Mouse (Mus musculus): ENCODE results near the gene Spry1.
A peak's percentile ranks its signal among the peaks of the same experiment; 100 is the strongest.

Spry1 gene

DNA sequence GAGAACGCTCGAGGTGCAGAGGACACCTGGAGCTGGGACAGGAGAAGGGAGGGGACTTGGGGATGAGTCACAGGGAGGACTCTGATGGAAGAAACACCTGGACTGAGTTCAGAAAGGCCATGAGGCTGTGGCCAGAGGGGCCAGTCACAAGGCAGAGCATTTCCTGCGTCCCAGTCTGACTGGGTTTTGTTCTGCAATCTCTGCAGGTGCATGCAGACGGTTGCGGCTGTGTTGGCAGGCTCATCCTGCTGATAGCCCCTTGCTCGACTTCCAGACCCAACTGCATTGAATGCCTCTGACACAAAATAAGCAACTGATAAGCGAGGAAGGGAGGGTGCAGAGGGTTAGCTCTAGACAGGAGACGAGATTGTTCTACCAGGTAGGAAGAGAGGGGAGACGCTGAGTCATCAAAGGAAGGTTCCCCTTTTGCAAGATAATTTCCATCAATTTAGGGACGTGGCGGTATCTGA is 35.3 kb downstream of the Spry1 start:
- no peak for DNase-seq

GRCm38 (mm10) chr3:37676291-37676690 is 36.5 kb downstream of the Spry1 start:
- DNase-seq = no peak

- no peak for DNase-seq
These were observed 46.5 kb downstream of the Spry1 start for GRCm38 (mm10) chr3:37686219-37686618.

DNA sequence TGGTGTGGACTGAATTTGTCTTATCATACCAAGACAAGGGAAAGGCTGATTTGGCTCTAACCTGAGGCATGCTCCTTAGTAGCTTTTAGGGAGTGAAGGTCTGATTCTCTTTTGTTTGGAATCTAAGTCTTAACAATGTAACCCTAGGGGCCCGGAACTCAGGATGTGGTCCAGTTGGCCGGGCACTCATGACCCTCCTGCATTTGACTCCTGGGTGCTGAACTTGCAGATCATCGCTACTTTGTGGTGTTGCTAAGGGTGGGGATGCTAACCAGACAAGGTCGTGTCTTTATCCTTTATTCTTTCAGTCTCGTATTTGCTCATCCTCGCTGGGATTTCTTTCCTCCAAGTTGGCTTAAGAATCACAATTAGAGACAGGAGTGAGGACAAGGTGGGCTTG is 47.0 kb downstream of the Spry1 start:
- DNase-seq = no peak

DNA sequence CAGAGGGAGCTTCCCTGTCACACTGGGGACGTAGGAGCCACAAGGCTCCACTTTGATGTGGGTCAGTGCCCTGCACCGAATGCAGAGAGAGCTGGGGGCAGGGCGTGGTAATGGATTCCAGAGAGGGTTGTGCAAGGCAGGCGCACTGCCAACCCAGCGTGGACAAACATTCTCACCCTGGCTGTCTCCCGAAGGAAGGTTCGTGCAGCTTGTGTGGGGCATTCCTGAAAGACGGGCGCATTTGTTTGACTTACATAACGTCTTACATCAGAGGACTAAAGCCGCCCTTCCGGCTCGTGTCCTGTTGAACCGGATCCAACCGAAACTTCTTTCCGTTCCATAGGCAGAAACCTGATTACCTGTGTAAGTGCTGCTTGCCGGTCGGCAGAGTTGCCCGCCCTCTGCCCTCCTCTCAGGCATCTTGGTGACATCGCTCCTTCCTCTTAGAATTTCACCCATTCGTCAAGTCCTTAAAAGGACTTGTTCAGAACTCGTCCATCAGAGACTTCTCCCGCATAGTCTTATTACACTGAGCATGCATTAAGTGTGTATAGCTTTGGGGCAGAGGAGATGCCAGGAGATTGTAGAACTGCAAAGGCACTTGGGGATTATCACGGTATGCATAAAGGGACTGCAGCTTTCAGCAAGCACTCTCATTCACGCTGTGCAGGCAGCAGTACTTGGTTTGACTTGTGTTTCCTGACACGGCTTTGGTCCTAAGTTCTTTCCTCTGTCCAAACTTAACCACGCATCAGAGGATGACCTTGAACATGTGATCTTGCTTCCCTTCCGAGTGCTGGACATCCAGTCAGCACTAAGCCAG is 47.6 kb downstream of the Spry1 start:
- DNase-seq = peak; percentile 39

DNA sequence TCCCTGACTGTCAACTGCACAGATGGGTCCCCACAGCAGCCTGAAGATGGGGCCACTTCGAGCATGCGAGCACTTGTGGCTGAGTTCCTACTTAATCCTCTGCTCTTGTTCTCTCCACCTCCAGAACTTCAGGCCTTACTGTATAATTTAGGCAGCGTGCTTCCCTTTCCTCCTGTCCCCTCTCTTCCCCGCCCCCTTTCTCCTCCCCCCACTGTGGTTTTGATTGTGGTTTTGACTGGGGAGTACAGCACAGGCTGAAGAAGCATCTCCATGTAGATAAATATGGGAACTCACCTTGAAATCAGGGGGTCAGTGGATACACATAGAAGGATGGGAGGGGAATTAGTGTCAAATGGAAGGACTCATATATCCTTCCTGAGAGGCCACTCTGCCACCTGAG is 53.2 kb downstream of the Spry1 start:
- no peak for DNase-seq

DNA sequence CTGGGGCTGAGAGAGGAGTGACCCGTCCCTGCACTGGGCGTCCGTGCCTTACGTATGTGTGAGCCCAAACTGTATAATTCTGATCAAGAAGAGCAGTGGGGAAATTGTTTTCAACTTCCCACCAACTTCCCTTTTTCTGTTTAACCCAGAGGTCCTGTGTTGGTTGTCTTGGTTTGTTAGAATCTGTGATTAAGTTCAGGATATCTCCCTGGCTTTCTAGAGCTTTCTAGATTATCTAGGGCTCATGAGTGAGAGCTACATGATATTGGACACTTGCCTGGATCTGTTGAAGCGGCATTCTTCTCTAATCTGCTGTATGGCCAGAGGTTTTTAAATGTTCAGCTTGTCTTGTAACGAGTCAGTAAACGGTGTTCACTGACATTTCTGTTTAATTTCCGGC is 53.8 kb downstream of the Spry1 start:
- no peak for DNase-seq

Data from liver (tissue).